Comparison of ENCODE assay signal across 28 mouse cellular contexts in the genomic region with DNA sequence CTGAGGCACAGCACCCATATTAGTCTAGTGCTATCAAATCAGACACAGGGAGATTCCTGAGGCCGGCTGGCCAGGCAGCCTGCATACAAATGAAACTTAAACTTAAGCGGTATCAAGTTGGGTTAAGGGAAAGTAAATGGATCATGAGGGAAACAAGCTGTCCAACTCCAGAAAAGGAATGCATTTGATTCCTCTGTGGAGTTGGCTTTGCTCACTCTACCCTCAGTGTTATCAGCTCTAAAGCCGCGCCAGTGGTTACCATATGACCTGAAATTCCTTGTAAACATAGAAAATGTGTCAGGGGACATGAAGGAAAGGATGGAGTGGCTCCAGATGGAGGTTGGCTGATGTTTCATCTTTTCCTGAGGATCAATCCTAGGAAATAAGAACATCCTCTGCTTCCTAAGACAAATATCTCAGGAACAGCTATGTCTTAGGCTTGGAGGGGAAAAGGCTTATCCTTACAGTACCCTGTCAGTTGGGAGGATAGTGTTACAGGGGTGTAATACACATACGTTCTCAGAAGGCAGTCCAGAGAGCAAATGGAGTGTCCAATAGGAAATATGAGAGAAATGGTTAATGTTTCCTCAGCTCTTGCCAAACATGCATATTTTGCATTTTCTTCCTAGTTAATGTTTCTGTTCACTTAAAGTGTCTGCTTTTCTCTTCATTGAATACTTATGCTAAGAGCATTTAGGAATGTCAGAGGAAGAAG.
DNase-seq lines count a peak whose midpoint lies in the region; ATAC-seq and TF ChIP-seq lines count a peak whose summit lies in the region.
"Had no signal": no experiment of that assay in that cellular context is flagged by ENCODE, and none has a peak within 500 bp of the region (broad histone marks: within the 10 kb centered on the region; RNA-seq: fewer than 3 reads in every experiment).

No protein-coding gene starts in this region.

- TF ChIP-seq CTCF in embryonic fibroblast, embryonic 13.5 days (IDR thresholded peaks at IDR 0.05; ENCODE audit: borderline replicate concordance, insufficient read depth, low read length), result no peak

- 68% methylated on average over 5 of the region's 5 CpGs for WGBS in hindbrain, embryonic 12.5 days
- WGBS in hindbrain, embryonic 16.5 days, result 67% methylated on average over 5 of the region's 5 CpGs
- WGBS in limb, embryonic 13.5 days, result 55% methylated on average over 5 of the region's 5 CpGs
- WGBS in limb, embryonic 10.5 days, result 84% methylated on average over 5 of the region's 5 CpGs

- H3K9me3 ChIP-seq in hindbrain, embryonic 12.5 days (replicated peaks), result no peaks in the 10 kb centered on the region
- H3K9me3 ChIP-seq in hindbrain, embryonic 16.5 days (ENCODE audit: control insufficient read depth, low read length), result no peaks in the 10 kb centered on the region
- H3K9me3 ChIP-seq in limb, embryonic 13.5 days, result no peaks in the 10 kb centered on the region
- H3K9me3 ChIP-seq in limb, embryonic 10.5 days (replicated peaks), result no peaks in the 10 kb centered on the region
- H3K9me3 ChIP-seq: limb, embryonic 12.5 days; liver, embryonic 12.5 days; megakaryocyte, embryonic 14.5 days had no signal

- no peaks in the 10 kb centered on the region for H3K4me1 ChIP-seq in hindbrain, embryonic 12.5 days
- H3K4me1 ChIP-seq in hindbrain, embryonic 16.5 days (ENCODE audit: control insufficient read depth, insufficient read depth, low read depth, low read length), result no peaks in the 10 kb centered on the region
- H3K4me1 ChIP-seq in limb, embryonic 13.5 days, result no peaks in the 10 kb centered on the region
- H3K4me1 ChIP-seq in limb, embryonic 10.5 days, result no peaks in the 10 kb centered on the region
- no peaks in the 10 kb centered on the region; the same call in 1 of the 2 replicates for H3K4me1 ChIP-seq in embryonic fibroblast, embryonic 13.5 days (ENCODE audit: control insufficient read depth, insufficient read depth, low read length)
- H3K4me1 ChIP-seq: limb, embryonic 12.5 days; liver, embryonic 12.5 days; megakaryocyte, embryonic 14.5 days had no signal

- H3K27ac ChIP-seq in hindbrain, embryonic 12.5 days, result peak overlapping the region; percentile 12; the same call in 1 of the 2 replicates
- H3K27ac ChIP-seq in hindbrain, embryonic 16.5 days (ENCODE audit: low read depth, low read length), result no peak overlapping the region
- H3K27ac ChIP-seq in limb, embryonic 13.5 days, result no peak overlapping the region
- H3K27ac ChIP-seq in limb, embryonic 10.5 days, result no peak overlapping the region
- peak overlapping the region; percentile 52; the same call in 1 of the 2 replicates for H3K27ac ChIP-seq in embryonic fibroblast, embryonic 13.5 days (ENCODE audit: insufficient read depth, low read length)
- H3K27ac ChIP-seq: gastrocnemius, adult 2 months; limb, embryonic 12.5 days; liver, embryonic 12.5 days had no signal

- no peak overlapping the region for H3K9ac ChIP-seq in hindbrain, embryonic 12.5 days
- no peak overlapping the region for H3K9ac ChIP-seq in hindbrain, embryonic 16.5 days (ENCODE audit: low read depth, low read length)
- H3K9ac ChIP-seq in limb, embryonic 13.5 days, result no peak overlapping the region
- H3K9ac ChIP-seq: limb, embryonic 12.5 days; liver, embryonic 12.5 days; liver, postnatal 0 days had no signal

- H3K36me3 ChIP-seq in hindbrain, embryonic 12.5 days, result no peaks in the 10 kb centered on the region
- H3K36me3 ChIP-seq in hindbrain, embryonic 16.5 days (ENCODE audit: control insufficient read depth, insufficient read depth, low read length), result no peaks in the 10 kb centered on the region
- no peaks in the 10 kb centered on the region for H3K36me3 ChIP-seq in limb, embryonic 13.5 days
- H3K36me3 ChIP-seq in limb, embryonic 10.5 days, result no peaks in the 10 kb centered on the region
- H3K36me3 ChIP-seq: limb, embryonic 12.5 days; liver, embryonic 12.5 days had no signal

- DNase-seq in limb, embryonic 10.5 days (ENCODE audit: low spot score), result no peak
- DNase-seq in CD4-positive helper T cell, adult 2 months (ENCODE audit: low read depth, low spot score), result peak; percentile 3
- DNase-seq: adrenal gland, adult 8-10 months; B cell, adult 2 months; cerebellum, adult 2 months; cerebellum, postnatal 14 days; gastrocnemius, adult 2 months; gastrocnemius, postnatal 36 days; heart, adult 18-20 months; heart, postnatal 14 days; kidney, postnatal 14 days; liver, postnatal 0 days; lung, postnatal 4 days; midbrain, embryonic 14.5 days; retina, postnatal 1 day; right cerebral cortex, postnatal 14 days; thymus, postnatal 4 days had no signal

- no peak for TF ChIP-seq POLR2A in embryonic fibroblast, embryonic 13.5 days (IDR thresholded peaks at IDR 0.05; ENCODE audit: low read depth, low read length)

- no peaks in the 10 kb centered on the region for H3K27me3 ChIP-seq in hindbrain, embryonic 12.5 days
- H3K27me3 ChIP-seq in hindbrain, embryonic 16.5 days (replicated peaks; ENCODE audit: control insufficient read depth, insufficient read depth, low read length), result no peaks in the 10 kb centered on the region
- no peaks in the 10 kb centered on the region for H3K27me3 ChIP-seq in limb, embryonic 13.5 days
- H3K27me3 ChIP-seq in limb, embryonic 10.5 days (ENCODE audit: low read depth, poor library complexity, severe bottlenecking), result no peaks in the 10 kb centered on the region
- H3K27me3 ChIP-seq: CH12.LX; limb, embryonic 12.5 days; liver, embryonic 12.5 days; megakaryocyte, embryonic 14.5 days had no signal

- ATAC-seq in hindbrain, embryonic 12.5 days (ENCODE audit: low FRiP score), result no peak
- no peak for ATAC-seq in hindbrain, embryonic 16.5 days
- peak; percentile 59; the same call in 1 of the 2 replicates for ATAC-seq in limb, embryonic 13.5 days (ENCODE audit: low FRiP score, low read depth)
- ATAC-seq: forebrain, embryonic 14.5 days; intestine, embryonic 16.5 days; liver, embryonic 12.5 days; liver, postnatal 0 days had no signal

- no peak overlapping the region for H3K4me3 ChIP-seq in hindbrain, embryonic 12.5 days
- H3K4me3 ChIP-seq in hindbrain, embryonic 16.5 days (ENCODE audit: low read length), result no peak overlapping the region
- no peak overlapping the region for H3K4me3 ChIP-seq in limb, embryonic 13.5 days
- no peak overlapping the region for H3K4me3 ChIP-seq in limb, embryonic 10.5 days
- H3K4me3 ChIP-seq in embryonic fibroblast, embryonic 13.5 days (ENCODE audit: insufficient read depth, low read length), result no peak overlapping the region
- H3K4me3 ChIP-seq: gastrocnemius, adult 2 months; limb, embryonic 12.5 days; liver, embryonic 12.5 days; megakaryocyte, embryonic 14.5 days had no signal

- H3K4me2 ChIP-seq in hindbrain, embryonic 12.5 days (replicated peaks), result no peak overlapping the region
- H3K4me2 ChIP-seq in hindbrain, embryonic 16.5 days (ENCODE audit: low read length), result no peak overlapping the region
- no peak overlapping the region for H3K4me2 ChIP-seq in limb, embryonic 13.5 days (replicated peaks)
- H3K4me2 ChIP-seq: heart, embryonic 11.5 days; limb, embryonic 12.5 days; liver, embryonic 12.5 days had no signal

Comparison
In these comparisons a context has a peak if more than half of its experiments do, and no peak if none do; other contexts are left out.
1. H3K27ac ChIP-seq: peak in hindbrain, embryonic 12.5 days (single experiment) and embryonic fibroblast, embryonic 13.5 days (single experiment); none in hindbrain, embryonic 16.5 days (single experiment), limb, embryonic 13.5 days (single experiment) and limb, embryonic 10.5 days (single experiment).